Mouse (Mus musculus): ENCODE measurements around the gene Smarcc2. TPM values are rescaled to one million over a fixed set of nuclear protein-coding genes. Genes with fewer than 3 reads are reported as not detected.

Smarcc2 gene
- total RNA-seq (2014; rRNA removed) = 197 and 223 TPM in 2 replicates
- polyA plus RNA-seq (2015; fragmentation: Nextera tagmentation; extraction: Ambion mirVana) = 117 and 134 TPM in 2 replicates

DNA sequence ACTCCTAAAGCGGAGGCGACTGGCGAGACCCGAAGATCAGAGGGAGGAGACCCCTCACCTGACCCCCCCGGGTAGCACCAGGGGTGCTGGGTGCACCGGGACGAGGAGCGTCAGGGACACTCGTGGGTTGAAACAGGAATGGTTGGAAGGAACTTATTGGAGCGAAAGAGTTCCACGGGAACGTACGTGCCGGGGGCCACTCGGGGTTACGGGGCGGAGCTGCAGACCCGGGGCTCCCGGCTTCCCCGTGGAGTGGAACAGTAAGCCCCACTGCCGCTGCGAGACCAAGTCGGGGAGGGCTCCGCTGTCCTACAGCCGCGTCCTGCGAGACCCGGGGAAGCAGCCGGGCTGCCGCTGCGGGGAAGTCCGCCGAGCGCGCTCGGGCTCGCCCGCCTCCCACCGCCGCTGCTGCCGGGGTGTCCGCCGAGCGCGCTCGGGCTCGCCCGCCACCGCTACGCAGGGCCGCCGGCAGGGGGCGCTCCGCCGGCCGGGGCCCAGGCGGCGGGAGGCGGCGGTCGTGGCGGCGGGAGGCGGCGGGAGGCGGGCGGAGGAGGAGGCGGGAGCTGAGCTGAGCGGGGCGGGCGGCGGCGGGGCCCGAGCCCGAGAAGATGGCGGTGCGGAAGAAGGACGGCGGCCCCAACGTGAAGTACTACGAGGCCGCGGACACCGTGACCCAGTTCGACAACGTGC lies at the start of gene Smarcc2:
TSS of gene Smarcc2 (plus strand) at position 530 of the 690 bp plus-strand sequence.
- Histone ChIP-seq H3K9me3 (ENCODE audit: low read length) (no peaks in the 10 kb centered on the region), H3K36me3 (ENCODE audit: insufficient read depth) (peaks cover 16% of the 10 kb centered on the region), H3K27me3 (ENCODE audit: insufficient read depth, low read length) (no peaks in the 10 kb centered on the region), H3K4me1 (ENCODE audit: insufficient read depth) (peaks cover 10% of the 10 kb centered on the region; the same call in 1 of the 2 replicates), H3K27ac (ENCODE audit: low read depth, low read length) (peak within 1 kb of the TSS; percentile 95), H3K9ac (peak within 1 kb of the TSS; percentile 90), H3K4me3 (ENCODE audit: low read depth, low read length) (peak within 1 kb of the TSS; percentile 86), H3K4me2 (ENCODE audit: low read depth) (peak within 1 kb of the TSS; percentile 57)
- peak; percentile 84 for ATAC-seq
- TF ChIP-seq CTCF (IDR thresholded peaks at IDR 0.05; ENCODE audit: low read depth) = peak; percentile 31; the same call in 1 of the 2 replicates
- WGBS = 1% methylated on average over 62 of the region's 86 CpGs
- DNase-seq = peak; percentile 89

DNA sequence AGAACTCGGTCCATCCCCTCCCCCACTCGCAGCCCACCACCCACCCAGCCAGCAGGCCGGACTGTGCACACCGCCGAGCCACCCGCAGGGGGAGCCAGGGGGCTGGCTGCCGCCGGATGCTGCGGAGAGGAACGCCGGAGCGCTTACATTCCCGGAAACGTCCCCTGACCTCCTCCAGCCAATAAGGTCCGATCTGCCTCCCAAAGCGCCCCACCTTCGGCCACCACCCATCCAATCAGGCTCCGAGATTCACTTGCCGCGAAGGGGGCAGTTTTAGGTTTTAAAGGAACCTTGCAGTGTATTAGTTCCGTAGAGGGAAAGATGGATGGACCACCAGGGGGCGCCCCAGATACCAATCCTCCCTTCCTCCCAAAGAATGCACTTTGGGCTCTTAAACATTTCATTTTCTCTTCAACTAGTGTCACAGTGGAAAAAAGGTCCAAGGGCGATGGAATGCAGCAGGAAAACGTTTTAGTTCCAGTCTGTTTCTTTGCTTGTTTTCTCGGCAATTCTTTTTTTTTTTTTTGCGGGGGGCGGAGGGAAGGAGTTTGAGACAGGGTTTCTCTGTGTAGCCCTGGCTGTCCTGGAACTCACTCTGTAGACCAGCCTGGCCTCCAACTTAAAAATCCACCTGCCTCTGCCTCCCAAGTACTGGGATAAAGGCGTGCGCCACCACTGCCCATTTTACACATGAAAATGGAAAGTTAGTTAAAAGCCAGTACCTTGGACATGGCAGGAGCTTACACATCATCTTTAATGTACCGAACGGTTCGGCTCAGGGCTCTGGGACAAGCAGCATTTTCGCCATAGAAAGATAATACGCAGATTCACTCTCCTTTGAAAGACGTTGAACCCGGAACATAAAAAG lies 49.1 kb upstream of the Smarcc2 start:
- H3K27me3 ChIP-seq (ENCODE audit: insufficient read depth, low read length) = no peaks in the 10 kb centered on the region
- H3K9me3 ChIP-seq (ENCODE audit: low read length) = no peaks in the 10 kb centered on the region
- DNase-seq = peak; percentile 98
- 4% methylated on average over 36 of the region's 36 CpGs for WGBS
- H3K4me1 ChIP-seq (ENCODE audit: insufficient read depth) = peaks cover 24% of the 10 kb centered on the region
- H3K27ac ChIP-seq (ENCODE audit: low read depth, low read length) = peak overlapping the region; percentile 97
- peak overlapping the region; percentile 95 for H3K4me2 ChIP-seq (ENCODE audit: low read depth)
- H3K36me3 ChIP-seq (ENCODE audit: insufficient read depth) = peaks cover 24% of the 10 kb centered on the region
- peak; percentile 88 for ATAC-seq
- peak overlapping the region; percentile 99 for H3K4me3 ChIP-seq (ENCODE audit: low read depth, low read length)
- H3K9ac ChIP-seq = peak overlapping the region; percentile 76
- peak; percentile 79 for TF ChIP-seq CTCF (IDR thresholded peaks at IDR 0.05; ENCODE audit: low read depth)

DNA sequence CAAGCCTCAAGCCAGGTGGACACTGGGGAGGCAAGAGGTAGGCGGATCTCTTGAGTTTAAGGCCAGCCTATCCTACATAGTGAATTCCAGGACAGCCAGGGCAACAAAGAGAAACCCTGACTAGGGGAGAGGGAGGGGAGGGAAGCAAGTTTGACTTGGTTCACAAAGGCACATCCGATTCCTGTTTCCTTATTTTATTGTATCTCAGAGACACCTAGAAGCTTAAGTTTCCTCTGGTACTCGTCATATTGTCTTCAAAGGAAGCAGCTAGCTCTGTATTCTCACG lies 48.5 kb upstream of the Smarcc2 start:
- DNase-seq (no peak), ATAC-seq (no peak)
- peaks cover 29% of the 10 kb centered on the region for H3K36me3 ChIP-seq (ENCODE audit: insufficient read depth)
- H3K4me3 ChIP-seq (ENCODE audit: low read depth, low read length) = peak overlapping the region; percentile 99
- TF ChIP-seq CTCF (IDR thresholded peaks at IDR 0.05; ENCODE audit: low read depth) = no peak
- H3K4me2 ChIP-seq (ENCODE audit: low read depth) = peak overlapping the region; percentile 95
- no peaks in the 10 kb centered on the region for H3K27me3 ChIP-seq (ENCODE audit: insufficient read depth, low read length)
- peaks cover 24% of the 10 kb centered on the region for H3K4me1 ChIP-seq (ENCODE audit: insufficient read depth)
- peak overlapping the region; percentile 94; the same call in 1 of the 2 replicates for H3K9ac ChIP-seq
- 26% methylated on average over 4 of the region's 4 CpGs for WGBS
- peak overlapping the region; percentile 97 for H3K27ac ChIP-seq (ENCODE audit: low read depth, low read length)
- H3K9me3 ChIP-seq (ENCODE audit: low read length) = no peaks in the 10 kb centered on the region

DNA sequence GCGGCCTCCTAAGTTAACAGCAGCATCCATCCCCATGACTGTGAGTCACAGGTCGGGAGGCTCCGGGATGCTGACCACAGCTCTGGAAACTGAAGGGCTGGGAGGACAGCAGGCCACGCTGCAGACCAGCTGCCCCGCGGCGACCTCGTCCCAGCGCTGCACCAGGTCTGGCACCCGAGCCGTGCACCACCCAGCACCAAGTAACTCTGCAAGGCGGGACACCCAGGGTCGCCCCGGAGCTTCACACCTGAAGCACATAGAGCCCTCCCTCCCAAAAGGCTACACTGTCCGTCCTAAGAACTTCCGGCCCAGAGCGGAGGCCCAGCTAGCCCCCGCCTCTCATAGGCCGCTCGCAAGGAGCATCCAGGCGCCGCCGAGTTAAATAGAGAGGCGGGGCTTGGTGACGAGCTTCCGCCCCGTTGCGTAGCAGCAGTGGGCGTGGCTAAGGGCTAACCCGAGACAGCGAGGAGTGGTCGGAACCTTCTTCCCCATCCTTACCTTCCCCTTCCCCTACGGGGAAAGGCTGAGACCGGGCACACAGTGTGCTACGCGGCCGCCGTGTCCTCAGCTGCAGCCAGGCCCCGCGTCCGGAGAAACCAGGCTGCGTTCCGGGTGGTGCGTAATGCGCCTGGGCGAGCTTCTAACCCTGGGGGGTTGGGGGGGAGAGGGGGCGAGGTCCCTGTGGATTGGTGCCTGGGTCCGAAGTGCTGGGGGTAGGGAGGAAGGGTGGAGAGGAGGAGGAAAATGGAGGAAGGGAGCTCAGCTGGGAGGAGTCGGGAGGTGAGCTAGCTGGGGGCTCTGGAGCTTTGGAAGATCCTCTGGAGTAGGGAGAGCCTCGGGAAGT lies 47.6 kb upstream of the Smarcc2 start, which contains the start of the genes Nabp2 and Rnf41:
TSS of gene Nabp2 (minus strand) at position 282 of the 844 bp plus-strand sequence.
TSS of gene Rnf41 (plus strand) at position 447 of the 844 bp plus-strand sequence.
- H3K27ac ChIP-seq (ENCODE audit: low read depth, low read length) = peak within 1 kb of the TSS; percentile 97
- peak within 1 kb of the TSS; percentile 99 for H3K4me3 ChIP-seq (ENCODE audit: low read depth, low read length)
- peak within 1 kb of the TSS; percentile 94 for H3K9ac ChIP-seq
- peak within 1 kb of the TSS; percentile 95 for H3K4me2 ChIP-seq (ENCODE audit: low read depth)
- peaks cover 24% of the 10 kb centered on the region for H3K4me1 ChIP-seq (ENCODE audit: insufficient read depth)
- peaks cover 29% of the 10 kb centered on the region for H3K36me3 ChIP-seq (ENCODE audit: insufficient read depth)
- H3K27me3 ChIP-seq (ENCODE audit: insufficient read depth, low read length) = no peaks in the 10 kb centered on the region
- DNase-seq (peak; percentile 98), ATAC-seq (peak; percentile 89)
- TF ChIP-seq CTCF (IDR thresholded peaks at IDR 0.05; ENCODE audit: low read depth) = no peak
- H3K9me3 ChIP-seq (ENCODE audit: low read length) = no peaks in the 10 kb centered on the region
- WGBS = under 1% methylated on average over 50 of the region's 50 CpGs

DNA sequence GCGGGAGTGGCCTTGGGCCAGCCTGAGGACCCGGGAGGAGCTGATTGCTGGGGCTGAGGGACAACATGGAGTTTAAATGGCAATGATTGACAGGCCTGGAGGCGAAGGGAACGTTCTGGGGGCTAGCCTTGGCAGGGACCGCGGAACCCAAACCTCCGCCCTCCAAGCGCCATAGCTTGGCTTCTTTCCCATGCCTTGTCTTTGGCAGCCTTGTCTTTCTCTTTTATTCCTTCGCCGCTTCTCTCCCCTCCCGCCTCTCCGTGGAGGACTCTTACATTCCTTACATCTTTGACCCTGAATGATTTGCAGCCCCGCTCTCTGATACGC lies 47.0 kb upstream of the Smarcc2 start:
- no peak for ATAC-seq
- Histone ChIP-seq H3K27me3 (ENCODE audit: insufficient read depth, low read length) (no peaks in the 10 kb centered on the region), H3K4me2 (ENCODE audit: low read depth) (peak overlapping the region; percentile 95), H3K4me3 (ENCODE audit: low read depth, low read length) (peak overlapping the region; percentile 99), H3K27ac (ENCODE audit: low read depth, low read length) (peak overlapping the region; percentile 97), H3K9me3 (ENCODE audit: low read length) (no peaks in the 10 kb centered on the region), H3K36me3 (ENCODE audit: insufficient read depth) (peaks cover 32% of the 10 kb centered on the region), H3K4me1 (ENCODE audit: insufficient read depth) (peaks cover 24% of the 10 kb centered on the region), H3K9ac (peak overlapping the region; percentile 94)
- TF ChIP-seq CTCF (IDR thresholded peaks at IDR 0.05; ENCODE audit: low read depth) = no peak
- WGBS = 0% methylated on average over 14 of the region's 14 CpGs
- DNase-seq = peak; percentile 57

DNA sequence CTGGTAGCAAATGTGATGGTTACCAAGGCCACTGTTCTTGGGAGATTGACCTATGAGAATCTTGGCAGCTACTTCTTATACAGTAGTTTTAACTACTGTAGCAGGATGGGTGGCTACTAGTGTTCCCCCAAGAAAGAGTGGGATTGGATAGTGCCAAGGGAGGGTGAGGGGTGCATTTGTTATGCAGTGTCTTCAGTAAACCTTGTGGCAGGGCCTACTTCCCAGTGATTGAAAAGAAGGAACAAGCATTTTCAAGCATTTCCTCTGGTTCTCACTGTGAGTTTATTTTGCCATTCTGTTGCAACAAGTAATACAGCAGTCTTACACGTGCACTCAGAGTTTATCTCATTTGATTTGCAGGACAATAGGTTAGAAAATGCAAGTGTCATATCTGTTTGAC lies 46.5 kb upstream of the Smarcc2 start:
- H3K36me3 ChIP-seq (ENCODE audit: insufficient read depth) = peaks cover 36% of the 10 kb centered on the region
- H3K27ac ChIP-seq (ENCODE audit: low read depth, low read length) = peak overlapping the region; percentile 97
- peaks cover 24% of the 10 kb centered on the region for H3K4me1 ChIP-seq (ENCODE audit: insufficient read depth)
- peak overlapping the region; percentile 95 for H3K4me2 ChIP-seq (ENCODE audit: low read depth)
- no peaks in the 10 kb centered on the region for H3K27me3 ChIP-seq (ENCODE audit: insufficient read depth, low read length)
- DNase-seq (no peak), ATAC-seq (no peak)
- peak overlapping the region; percentile 99 for H3K4me3 ChIP-seq (ENCODE audit: low read depth, low read length)
- H3K9ac ChIP-seq = peak overlapping the region; percentile 94
- no peaks in the 10 kb centered on the region for H3K9me3 ChIP-seq (ENCODE audit: low read length)
- WGBS = 19% methylated on average over 1 of the region's 1 CpGs
- no peak for TF ChIP-seq CTCF (IDR thresholded peaks at IDR 0.05; ENCODE audit: low read depth)

Data from forebrain, postnatal 0 days (tissue).